Mouse (Mus musculus) right cerebral cortex, postnatal 10 days (tissue): ENCODE data around the gene Cpne8.
A peak's percentile ranks its signal among the peaks of the same experiment; 100 is the strongest.
"Not testable (repeated sequence)": the region's sequence is repeated elsewhere in the genome, so short reads cannot be mapped to it uniquely, and the experiment has no call there.

Experiments
- DNase-seq, 2 experiments: peaks; one replicate each; pipeline ENCODE4 v3.0.0; 2021; ENCODE audit warnings: low spot score in 2 of 2

Cpne8 gene

GRCm38 (mm10) chr15:90616116-90616798, 63.0 kb downstream of the Cpne8 start:
- DNase-seq = no peak

- DNase-seq = not testable (repeated sequence)
Measured at GRCm38 (mm10) chr15:90610767-90611166, 68.5 kb downstream of the Cpne8 start.

GRCm38 (mm10) chr15:90609836-90610415, 69.3 kb downstream of the Cpne8 start:
- no peak for DNase-seq

- DNase-seq = no peak
Measured at GRCm38 (mm10) chr15:90608368-90608767, 70.9 kb downstream of the Cpne8 start.

DNA sequence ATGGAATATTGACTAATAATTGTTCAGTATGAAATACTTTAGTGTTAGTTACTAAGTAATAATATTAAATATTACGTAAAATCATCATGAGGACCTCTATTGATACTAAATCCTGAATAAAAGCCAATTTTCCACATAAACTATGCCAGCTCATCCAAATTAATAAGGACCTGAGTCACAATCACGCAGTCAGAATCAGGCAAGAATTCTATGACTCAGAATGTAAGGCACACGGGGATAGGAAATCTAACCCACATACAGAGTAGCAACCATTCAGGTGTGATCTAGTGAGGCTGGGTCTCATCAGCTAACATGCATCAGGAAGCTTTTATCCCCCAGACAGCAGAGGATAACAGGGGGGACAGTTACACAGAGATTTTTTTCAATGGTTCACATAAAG, 72.1 kb downstream of the Cpne8 start:
- DNase-seq = no peak

DNA sequence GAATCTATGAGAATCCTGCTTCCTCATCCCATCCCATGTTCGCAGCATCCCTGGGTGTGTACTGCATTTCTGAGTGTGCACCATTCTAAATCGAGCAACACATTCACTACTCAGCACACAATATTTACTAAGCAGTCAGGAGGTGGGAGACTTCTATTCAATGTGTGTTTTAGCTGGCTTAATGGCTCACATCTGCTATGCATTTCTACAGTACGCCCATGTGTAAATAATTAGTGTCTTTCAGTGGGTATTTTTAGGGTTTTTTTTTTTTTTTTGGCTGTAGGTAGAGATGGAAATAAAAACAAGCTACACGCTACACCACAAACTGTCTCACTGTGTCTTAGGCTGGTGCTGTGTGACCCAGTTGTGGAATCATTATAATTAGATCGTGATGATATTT, 75.6 kb downstream of the Cpne8 start:
- DNase-seq = no peak

DNA sequence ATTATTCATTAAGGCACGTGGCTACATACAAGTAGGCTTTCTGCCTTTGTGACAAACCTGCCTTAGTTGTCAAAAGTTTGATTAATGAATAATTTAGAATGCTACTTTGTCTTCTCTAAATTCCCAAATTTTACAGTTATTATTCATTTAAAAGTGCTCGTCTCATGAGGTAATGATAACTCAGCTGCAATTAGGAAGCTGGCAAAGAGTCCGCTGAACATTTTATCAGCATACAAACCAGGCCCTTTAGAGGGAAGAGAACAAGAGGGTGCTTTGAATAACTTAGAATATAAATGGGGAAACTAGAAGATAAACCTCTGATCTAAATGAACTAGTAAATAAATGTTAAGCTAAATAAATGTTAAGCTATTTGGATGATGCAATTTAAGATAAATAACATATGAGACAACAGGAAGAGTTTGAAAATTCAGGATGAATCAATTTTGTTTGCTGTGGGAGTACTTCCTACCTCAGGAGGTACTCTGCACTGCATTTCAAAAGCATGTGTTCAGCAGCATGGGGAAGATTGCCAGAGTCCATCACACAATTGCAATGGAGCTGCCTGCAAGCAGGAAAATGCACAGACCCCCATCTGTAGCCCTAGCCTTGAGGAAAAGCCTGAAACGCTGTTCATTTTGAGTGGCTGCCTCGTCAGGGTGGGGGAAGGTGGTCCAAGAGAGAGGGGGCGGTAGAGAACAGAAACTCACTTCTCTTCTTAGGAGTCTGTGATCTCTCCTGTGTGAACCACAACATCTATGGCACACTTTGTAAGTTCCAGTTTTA, 81.3 kb downstream of the Cpne8 start:
- DNase-seq = no peak

- no peak for DNase-seq
Measured at GRCm38 (mm10) chr15:90595592-90595991, 83.6 kb downstream of the Cpne8 start.

DNA sequence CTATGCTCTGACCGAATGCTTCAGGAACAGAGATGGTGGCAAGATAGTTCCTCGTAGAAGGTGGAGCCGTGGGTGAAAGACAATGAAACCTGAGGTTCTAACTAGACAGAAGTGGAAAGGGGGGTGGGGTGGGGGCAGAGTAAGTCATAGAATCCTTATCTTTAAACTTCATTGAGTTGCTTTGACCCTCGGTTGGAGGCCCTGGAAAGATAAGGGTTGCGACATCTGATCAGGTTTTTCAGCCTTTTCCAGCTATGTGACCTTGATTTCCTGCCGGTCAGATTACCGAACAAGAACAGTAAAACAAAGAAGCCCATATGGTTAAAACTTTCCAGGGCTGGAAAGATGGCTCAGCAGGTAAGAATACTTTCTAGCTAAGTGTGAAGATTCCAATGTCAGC, 89.6 kb downstream of the Cpne8 start:
- no peak for DNase-seq

DNA sequence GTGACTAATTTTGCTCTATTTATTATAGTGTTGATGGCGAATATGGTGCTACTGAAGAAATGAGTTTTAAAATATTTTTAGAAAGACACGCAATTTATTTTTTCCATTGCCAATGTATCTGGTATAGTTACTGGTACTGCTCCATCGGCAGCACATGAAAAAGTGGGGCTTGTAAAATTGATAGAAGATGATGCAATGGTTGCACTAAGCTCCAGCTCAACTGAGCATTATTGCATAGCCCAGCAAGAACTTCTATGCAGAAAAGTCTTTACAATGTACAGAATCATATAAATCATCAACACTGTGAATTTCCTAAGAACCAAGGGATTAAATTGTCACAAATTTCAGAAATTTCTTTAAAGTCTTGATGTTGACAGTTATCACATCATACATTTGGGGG, 101.8 kb downstream of the Cpne8 start:
- DNase-seq = no peak

GRCm38 (mm10) chr15:90569246-90569645, 110.0 kb downstream of the Cpne8 start:
- DNase-seq = no peak

DNA sequence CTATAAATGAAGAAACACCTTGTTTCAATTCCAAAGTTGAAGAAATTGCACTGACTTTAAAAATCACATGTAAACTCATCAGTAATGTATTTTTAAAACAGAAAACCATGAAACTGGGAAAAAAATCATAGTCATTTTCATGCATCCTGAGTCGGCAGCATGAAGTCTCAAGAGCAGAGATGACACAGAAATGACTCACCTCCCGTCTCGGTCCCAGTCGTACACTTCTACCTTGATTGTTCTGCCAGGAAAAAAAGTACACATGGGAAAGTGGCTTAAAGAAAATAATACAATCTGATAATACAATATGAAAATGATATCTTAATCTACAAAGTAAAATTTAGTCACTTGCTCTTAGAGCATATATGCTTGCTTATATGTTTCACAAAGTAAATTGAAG, 111.2 kb downstream of the Cpne8 start:
- DNase-seq = no peak

- DNase-seq = no peak
Measured at GRCm38 (mm10) chr15:90563996-90564395, 115.2 kb downstream of the Cpne8 start.

DNA sequence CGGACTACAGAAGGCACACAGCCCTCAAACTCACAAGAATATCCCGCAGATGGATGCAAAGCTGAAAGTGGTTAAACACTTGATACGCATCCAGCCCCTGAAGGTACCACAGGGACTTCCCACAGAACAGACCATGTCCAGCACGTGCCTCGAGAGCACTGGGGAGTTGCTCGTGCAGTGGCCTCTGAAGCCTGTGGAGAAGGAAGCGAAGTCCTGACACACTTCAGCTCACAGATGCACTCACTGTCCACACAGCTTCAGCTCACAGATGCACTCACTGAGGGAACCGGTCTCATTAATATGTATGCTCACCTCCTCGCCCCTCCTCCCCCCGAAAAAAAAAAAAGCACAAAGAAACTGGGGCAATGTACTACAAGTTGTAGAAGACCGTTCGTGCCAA, 117.6 kb downstream of the Cpne8 start:
- peak in 1 of 2 experiments; percentile 31 for DNase-seq

DNA sequence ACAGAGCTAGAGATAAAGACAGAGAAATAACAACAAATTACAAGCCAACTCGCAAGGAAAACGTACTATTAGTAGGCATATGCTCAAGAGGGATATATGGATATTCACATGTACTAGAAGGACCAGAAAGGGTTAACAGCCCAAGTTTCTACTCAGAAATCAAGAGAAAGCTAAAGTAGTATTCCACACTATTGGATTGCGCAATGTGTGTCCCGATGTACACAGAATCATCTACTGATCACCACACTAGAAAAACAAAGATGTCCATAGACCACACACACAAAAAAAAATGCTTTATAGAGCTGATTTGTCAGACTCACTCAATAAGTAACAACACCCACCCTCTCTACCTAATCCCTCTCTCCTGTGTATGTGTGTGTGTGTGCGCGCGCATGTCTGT, 130.6 kb downstream of the Cpne8 start:
- DNase-seq = no peak

DNA sequence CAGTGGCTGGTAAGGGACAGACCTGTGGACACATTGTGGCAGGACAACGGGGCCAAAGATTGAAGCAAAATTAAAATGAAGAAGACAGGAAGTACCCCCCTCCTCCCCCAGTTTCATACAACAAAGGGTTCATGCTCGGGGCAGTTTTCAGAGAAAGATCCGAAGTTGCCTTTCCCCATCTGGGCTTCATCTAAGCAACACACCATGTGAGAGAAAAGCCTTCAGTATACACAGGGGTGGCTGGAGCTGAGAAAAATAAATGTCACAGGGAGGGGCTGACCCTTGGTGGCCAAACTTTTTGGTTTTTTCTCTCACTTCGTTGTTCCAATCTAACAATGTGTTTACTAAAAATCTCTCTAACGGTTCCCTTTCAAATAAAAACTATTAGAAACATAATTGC, 135.8 kb downstream of the Cpne8 start:
- no peak for DNase-seq

DNA sequence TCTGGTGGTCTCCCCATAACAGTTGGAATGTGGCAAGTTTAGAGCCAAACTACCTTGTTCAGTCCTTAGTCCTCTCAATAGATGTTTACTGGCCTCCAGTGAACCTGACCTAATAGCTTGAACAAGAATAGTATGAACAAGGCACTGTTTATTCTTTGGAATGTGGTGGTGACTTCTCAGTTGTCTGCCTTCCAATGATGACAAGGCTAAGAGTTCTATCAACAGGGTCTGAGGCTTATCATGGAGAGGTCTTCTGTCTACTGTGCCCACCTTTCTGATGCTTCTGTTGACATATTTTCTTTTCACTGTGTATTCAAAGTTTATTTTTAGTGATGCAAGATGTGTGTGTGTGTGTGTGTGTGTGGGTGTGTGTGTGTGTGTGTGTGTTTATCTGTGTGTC, 137.1 kb downstream of the Cpne8 start:
- DNase-seq = no peak

DNA sequence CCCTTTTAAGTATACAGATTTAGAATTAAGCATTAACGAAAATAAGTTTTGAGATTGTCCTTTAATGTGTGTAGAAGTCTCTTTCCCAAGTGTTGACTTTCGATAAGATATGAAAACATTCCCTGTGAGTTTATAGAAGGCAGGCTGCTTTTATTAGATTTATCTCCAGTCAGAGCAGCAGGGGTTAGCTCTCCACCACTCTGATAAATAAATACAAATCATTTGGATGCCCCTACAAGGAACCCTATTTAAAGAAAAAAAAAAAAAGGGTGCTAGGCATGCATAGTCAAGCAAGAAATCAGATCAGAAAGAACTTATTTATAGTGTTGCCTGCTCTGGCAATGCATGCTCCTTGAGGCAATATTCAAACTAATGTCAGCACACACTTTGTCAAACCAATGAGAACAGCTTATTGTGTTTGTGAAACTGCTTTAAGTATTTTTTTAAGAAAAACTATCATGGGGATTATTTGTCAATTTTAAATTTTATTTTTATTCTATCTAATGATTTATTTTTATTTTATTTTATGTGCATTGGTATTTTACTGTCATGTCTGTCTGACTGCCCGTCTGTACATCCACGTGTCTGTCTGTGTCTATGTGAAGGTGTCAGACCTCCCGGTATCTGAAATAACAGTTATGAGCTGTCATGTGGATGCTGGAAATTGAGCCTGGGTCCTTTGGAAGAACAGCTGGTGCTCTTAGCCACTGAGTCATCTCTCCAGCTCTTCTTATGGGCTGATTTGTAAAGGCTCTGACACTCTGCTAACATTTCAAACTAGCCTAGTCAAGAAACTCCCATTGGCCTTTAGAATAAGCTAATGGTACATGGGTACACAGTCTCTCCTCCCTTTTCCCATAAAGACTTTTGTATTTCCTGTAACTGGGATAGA, 142.7 kb downstream of the Cpne8 start:
- DNase-seq = no peak

GRCm38 (mm10) chr15:90535730-90536129, 143.5 kb downstream of the Cpne8 start:
- DNase-seq = no peak

GRCm38 (mm10) chr15:90512769-90513168, 166.5 kb downstream of the Cpne8 start:
- DNase-seq = no peak

DNA sequence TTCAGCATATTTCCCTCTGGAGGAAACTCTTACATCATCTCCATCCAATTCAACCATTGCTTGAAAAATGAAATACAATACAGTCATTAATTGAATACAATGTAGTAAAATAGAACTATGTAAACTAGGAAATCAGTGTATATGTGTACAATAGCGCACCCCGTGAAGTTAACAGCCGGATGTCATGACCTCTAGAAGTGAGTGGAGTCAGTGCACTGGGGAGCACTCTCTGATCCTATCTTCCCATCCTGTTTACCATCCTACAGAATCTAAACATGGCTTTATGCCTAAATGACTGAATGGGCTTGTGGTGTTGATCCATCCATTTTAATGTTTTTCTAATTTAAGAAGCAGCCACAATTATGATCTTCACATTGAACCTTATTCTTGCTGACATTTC, 182.2 kb downstream of the Cpne8 start:
- no peak for DNase-seq

DNA sequence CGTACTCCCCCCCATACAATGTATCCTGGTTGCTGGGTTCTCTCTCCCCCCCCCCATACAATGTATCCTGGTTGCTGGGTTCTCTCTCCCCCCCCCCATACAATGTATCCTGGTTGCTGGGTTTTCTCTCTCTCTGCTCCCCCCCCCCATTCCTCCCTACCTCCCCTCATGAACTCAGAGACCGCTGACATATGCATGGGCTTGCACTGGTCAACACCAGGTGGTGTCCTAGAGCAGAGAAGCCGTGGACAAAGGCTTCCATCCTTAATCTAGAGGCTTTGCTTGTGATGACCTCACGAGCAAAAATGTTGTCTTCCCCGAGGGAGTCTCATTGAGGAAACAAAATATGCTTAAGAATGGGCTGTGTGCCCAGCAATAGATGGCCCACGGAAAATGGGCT, 187.7 kb downstream of the Cpne8 start:
- no peak for DNase-seq
